Mouse (Mus musculus): ENCODE measurements around the gene Tubg1. TPM values are rescaled to one million over a fixed set of nuclear protein-coding genes. Genes with fewer than 3 reads are reported as not detected.
A peak's percentile ranks its signal among the peaks of the same experiment; 100 is the strongest.

The Tubg1 gene
- polyA plus RNA-seq, 1 experiment from 2014 or later = 63.1 TPM

- Histone ChIP-seq H3K9ac (ENCODE audit: low read length) (no peak overlapping the region), H3K4me2 (ENCODE audit: low read length) (no peak overlapping the region; the same call in 1 of the 2 replicates), H3K27me3 (ENCODE audit: control insufficient read depth, insufficient read depth, low read length) (peaks cover 39% of the 10 kb centered on the region), H3K27ac (replicated peaks in 1 of 2; ENCODE audit: control insufficient read depth in 1 of 2, insufficient read depth in 1 of 2, low read depth in 2 of 2, low read length in 2 of 2) (no peak overlapping the region), H3K9me3 (ENCODE audit: control insufficient read depth, low read length) (no peaks in the 10 kb centered on the region), H3K36me3 (ENCODE audit: control insufficient read depth, insufficient read depth, low read length) (peaks cover 49% of the 10 kb centered on the region), H3K4me1 (ENCODE audit: control insufficient read depth in 2 of 2, insufficient read depth in 2 of 2, low read length in 2 of 2) (peaks cover 19 to 37% of the 10 kb centered on the region in 2 experiments), H3K4me3 (ENCODE audit: control insufficient read depth in 1 of 2, insufficient read depth in 1 of 2, low read depth in 1 of 2, low read length in 2 of 2) (no peak overlapping the region)
- ATAC-seq (ENCODE audit: insufficient number of reproducible peaks, insufficient read depth, low FRiP score, low read depth) = no peak
- 76% methylated on average over 18 of the region's 18 CpGs for WGBS
Measured at GRCm38 (mm10) chr11:101168301-101168980, 48.7 kb downstream of the Tubg1 start.

DNA sequence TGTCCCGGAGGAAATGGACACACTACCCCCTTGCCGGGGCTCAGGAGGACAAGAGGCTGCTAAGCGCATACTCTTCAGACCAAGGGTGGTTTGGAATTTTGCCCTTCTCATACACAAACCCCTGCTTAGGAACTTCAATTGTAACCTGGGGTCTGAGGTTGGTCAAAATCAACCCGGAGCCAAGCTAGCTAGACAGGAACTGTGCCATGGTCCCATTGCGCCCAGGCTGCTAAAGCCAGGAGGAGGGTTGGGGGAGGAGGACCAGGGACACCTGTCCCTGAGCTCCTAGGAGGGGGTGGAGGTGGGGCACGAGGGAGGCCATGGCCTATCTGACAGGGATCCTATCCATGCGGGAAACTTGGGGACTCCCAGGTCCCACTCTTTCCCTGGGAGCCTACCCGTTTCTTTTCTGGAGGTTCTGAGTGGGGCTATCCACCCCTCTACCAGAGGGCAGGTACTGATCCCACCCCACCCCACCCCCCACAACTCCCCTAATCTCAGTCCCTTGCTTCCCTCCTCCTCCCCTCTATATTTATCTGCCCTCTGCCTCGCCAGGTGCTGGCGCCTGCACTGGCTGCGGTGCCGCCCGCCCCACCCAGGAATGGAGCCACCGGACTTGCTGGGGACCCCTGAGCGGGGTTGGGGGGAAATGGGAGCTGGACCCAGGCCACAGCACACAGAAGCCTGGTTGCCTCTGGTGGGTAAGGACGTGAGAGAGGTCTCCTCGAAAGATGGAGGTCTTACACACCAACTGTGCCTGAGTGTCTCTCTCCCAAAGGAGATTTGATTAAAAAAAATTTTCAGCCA is 49.8 kb downstream of the Tubg1 start:
- Histone ChIP-seq H3K27me3 (ENCODE audit: control insufficient read depth, insufficient read depth, low read length) (peaks cover 31% of the 10 kb centered on the region), H3K4me3 (ENCODE audit: control insufficient read depth in 1 of 2, insufficient read depth in 1 of 2, low read depth in 1 of 2, low read length in 2 of 2) (peak overlapping the region; percentile 70 to 82), H3K9me3 (ENCODE audit: control insufficient read depth, low read length) (no peaks in the 10 kb centered on the region), H3K4me2 (ENCODE audit: low read length) (peak overlapping the region; percentile 98), H3K4me1 (ENCODE audit: control insufficient read depth in 2 of 2, insufficient read depth in 2 of 2, low read length in 2 of 2) (peaks cover 29 to 46% of the 10 kb centered on the region in 2 experiments), H3K9ac (ENCODE audit: low read length) (peak overlapping the region; percentile 82), H3K27ac (replicated peaks in 1 of 2; ENCODE audit: control insufficient read depth in 1 of 2, insufficient read depth in 1 of 2, low read depth in 2 of 2, low read length in 2 of 2) (no peak overlapping the region), H3K36me3 (ENCODE audit: control insufficient read depth, insufficient read depth, low read length) (peaks cover 39% of the 10 kb centered on the region)
- no peak for ATAC-seq (ENCODE audit: insufficient number of reproducible peaks, insufficient read depth, low FRiP score, low read depth)
- WGBS = 20% methylated on average over 17 of the region's 17 CpGs

DNA sequence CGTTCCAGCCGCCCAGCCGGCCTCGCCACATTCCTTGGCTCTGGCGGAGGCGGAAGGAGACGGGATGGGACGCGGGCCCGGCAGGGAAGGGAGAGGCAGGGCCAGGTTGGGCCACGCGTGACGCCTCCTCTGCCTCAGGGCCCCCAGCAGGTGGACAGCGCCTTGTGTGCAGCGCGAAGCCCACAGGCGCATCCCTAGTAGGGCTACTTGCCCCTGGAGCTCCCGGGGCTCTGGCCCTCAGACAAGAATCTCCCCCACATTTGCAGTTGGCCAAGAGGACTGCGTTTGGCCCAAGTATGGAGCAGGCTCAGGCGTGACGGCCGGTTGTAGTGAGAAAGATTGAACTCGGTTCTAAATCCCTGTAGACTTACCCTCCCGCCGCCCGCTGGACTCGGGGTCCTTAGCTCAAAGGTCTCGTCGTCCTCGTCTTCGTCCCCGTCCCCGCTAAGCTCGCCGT is 50.6 kb downstream of the Tubg1 start, which contains the start of gene Cntnap1:
Gene Cntnap1 (plus strand): TSS at position 170 of the 457 bp plus-strand sequence.
- Histone ChIP-seq H3K9ac (ENCODE audit: low read length) (peak within 1 kb of the TSS; percentile 82), H3K4me2 (ENCODE audit: low read length) (peak within 1 kb of the TSS; percentile 98), H3K4me3 (ENCODE audit: control insufficient read depth in 1 of 2, insufficient read depth in 1 of 2, low read depth in 1 of 2, low read length in 2 of 2) (peak within 1 kb of the TSS; percentile 70 to 82), H3K27me3 (ENCODE audit: control insufficient read depth, insufficient read depth, low read length) (peaks cover 26% of the 10 kb centered on the region), H3K27ac (replicated peaks in 1 of 2; ENCODE audit: control insufficient read depth in 1 of 2, insufficient read depth in 1 of 2, low read depth in 2 of 2, low read length in 2 of 2) (peak within 1 kb of the TSS; percentile 77 to 86), H3K36me3 (ENCODE audit: control insufficient read depth, insufficient read depth, low read length) (peaks cover 30% of the 10 kb centered on the region), H3K4me1 (ENCODE audit: control insufficient read depth in 2 of 2, insufficient read depth in 2 of 2, low read length in 2 of 2) (peaks cover 30 to 50% of the 10 kb centered on the region in 2 experiments), H3K9me3 (ENCODE audit: control insufficient read depth, low read length) (no peaks in the 10 kb centered on the region)
- 0% methylated on average over 35 of the region's 35 CpGs for WGBS
- ATAC-seq (ENCODE audit: insufficient number of reproducible peaks, insufficient read depth, low FRiP score, low read depth) = no peak

- H3K4me1 ChIP-seq (ENCODE audit: control insufficient read depth in 2 of 2, insufficient read depth in 2 of 2, low read length in 2 of 2) = peaks cover 31 to 57% of the 10 kb centered on the region in 2 experiments
- H3K9ac ChIP-seq (ENCODE audit: low read length) = peak within 1 kb of the TSS; percentile 82
- peaks cover 25% of the 10 kb centered on the region for H3K27me3 ChIP-seq (ENCODE audit: control insufficient read depth, insufficient read depth, low read length)
- peak within 1 kb of the TSS; percentile 86 for H3K27ac ChIP-seq (replicated peaks in 1 of 2; ENCODE audit: control insufficient read depth in 1 of 2, insufficient read depth in 1 of 2, low read depth in 2 of 2, low read length in 2 of 2)
- peak within 1 kb of the TSS; percentile 98 for H3K4me2 ChIP-seq (ENCODE audit: low read length)
- H3K4me3 ChIP-seq (ENCODE audit: control insufficient read depth in 1 of 2, insufficient read depth in 1 of 2, low read depth in 1 of 2, low read length in 2 of 2) = peak within 1 kb of the TSS; percentile 70 to 82
- WGBS = 0% methylated on average over 46 of the region's 50 CpGs
- no peaks in the 10 kb centered on the region for H3K9me3 ChIP-seq (ENCODE audit: control insufficient read depth, low read length)
- H3K36me3 ChIP-seq (ENCODE audit: control insufficient read depth, insufficient read depth, low read length) = peaks cover 24% of the 10 kb centered on the region
- ATAC-seq (ENCODE audit: insufficient number of reproducible peaks, insufficient read depth, low FRiP score, low read depth) = peak; percentile 93
Measured at GRCm38 (mm10) chr11:101170811-101171610, 51.3 kb downstream of the Tubg1 start, which contains the start of gene Plekhh3. Plekhh3 (minus strand) TSS chr11:101171351.

DNA sequence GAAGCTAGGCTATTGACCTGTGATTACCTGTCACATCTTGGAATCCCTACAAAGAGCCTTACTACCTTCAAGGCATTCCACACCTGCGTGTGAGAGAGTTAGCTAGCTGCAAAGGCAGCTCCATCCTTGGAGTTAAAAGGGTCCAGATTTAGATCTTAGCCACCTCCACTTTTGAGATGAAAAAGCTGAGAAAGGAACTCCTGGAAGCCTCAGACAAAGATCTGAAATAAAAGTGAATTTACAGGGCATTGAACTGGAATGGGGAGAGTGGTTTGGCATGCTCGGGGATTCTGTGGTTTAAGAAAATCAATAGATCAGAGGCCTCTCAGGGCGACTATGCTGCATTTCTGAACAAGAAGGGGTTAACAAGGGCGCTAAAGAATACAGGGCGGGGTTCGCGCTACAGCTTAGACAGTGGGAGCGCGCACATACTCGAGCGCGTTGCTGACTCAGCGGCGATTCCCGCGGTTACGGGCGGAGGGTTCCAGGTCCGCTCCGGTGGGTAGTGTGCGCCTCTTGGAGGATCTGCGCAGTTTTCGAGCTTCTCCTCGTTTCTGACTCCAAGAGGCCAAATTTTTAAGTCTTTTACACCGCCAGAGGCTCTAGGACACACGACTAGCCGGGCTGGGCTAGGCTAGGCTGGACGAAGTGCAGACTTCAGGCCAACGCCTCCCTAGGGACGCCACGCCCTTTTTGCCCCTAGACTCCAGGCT is 52.1 kb downstream of the Tubg1 start:
- H3K27me3 ChIP-seq (ENCODE audit: control insufficient read depth, insufficient read depth, low read length) = peaks cover 20% of the 10 kb centered on the region

DNA sequence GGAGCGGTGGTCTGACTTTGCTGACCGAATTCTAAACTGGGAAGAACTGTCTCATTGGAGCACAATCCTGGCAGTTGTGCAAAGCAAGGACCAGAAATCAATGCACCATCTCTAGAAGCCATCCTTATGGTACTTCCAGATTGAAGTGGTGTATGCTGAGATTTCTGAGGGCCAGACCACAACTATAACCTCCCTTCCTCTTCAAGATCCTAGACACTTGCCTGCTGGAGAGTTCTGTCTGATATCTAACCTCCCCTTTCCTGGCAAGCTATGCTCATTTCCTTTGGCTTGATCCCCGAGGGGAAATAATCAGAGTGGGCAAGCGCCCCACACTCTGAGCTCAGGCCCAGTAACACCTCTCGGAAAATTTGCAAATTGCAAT is 52.7 kb downstream of the Tubg1 start:
- peaks cover 18% of the 10 kb centered on the region for H3K27me3 ChIP-seq (ENCODE audit: control insufficient read depth, insufficient read depth, low read length)
- peak overlapping the region; percentile 82 to 86 for H3K27ac ChIP-seq (replicated peaks in 1 of 2; ENCODE audit: control insufficient read depth in 1 of 2, insufficient read depth in 1 of 2, low read depth in 2 of 2, low read length in 2 of 2)
- H3K9me3 ChIP-seq (ENCODE audit: control insufficient read depth, low read length) = no peaks in the 10 kb centered on the region
- H3K4me3 ChIP-seq (ENCODE audit: control insufficient read depth in 1 of 2, insufficient read depth in 1 of 2, low read depth in 1 of 2, low read length in 2 of 2) = peak overlapping the region; percentile 48 to 71
- 15% methylated on average over 5 of the region's 5 CpGs for WGBS
- H3K4me2 ChIP-seq (ENCODE audit: low read length) = peak overlapping the region; percentile 98
- peak overlapping the region; percentile 71 for H3K9ac ChIP-seq (ENCODE audit: low read length)
- H3K36me3 ChIP-seq (ENCODE audit: control insufficient read depth, insufficient read depth, low read length) = peaks cover 10% of the 10 kb centered on the region
- ATAC-seq (ENCODE audit: insufficient number of reproducible peaks, insufficient read depth, low FRiP score, low read depth) = no peak
- peaks cover 33 to 63% of the 10 kb centered on the region in 2 experiments for H3K4me1 ChIP-seq (ENCODE audit: control insufficient read depth in 2 of 2, insufficient read depth in 2 of 2, low read length in 2 of 2)

More for the DNA sequence above, 52.1 kb downstream of the Tubg1 start:
- Histone ChIP-seq H3K4me1 (ENCODE audit: control insufficient read depth in 2 of 2, insufficient read depth in 2 of 2, low read length in 2 of 2) (peaks cover 33 to 63% of the 10 kb centered on the region in 2 experiments), H3K9me3 (ENCODE audit: control insufficient read depth, low read length) (no peaks in the 10 kb centered on the region), H3K4me2 (ENCODE audit: low read length) (peak overlapping the region; percentile 98), H3K27ac (replicated peaks in 1 of 2; ENCODE audit: control insufficient read depth in 1 of 2, insufficient read depth in 1 of 2, low read depth in 2 of 2, low read length in 2 of 2) (peak overlapping the region; percentile 82 to 86), H3K4me3 (ENCODE audit: control insufficient read depth in 1 of 2, insufficient read depth in 1 of 2, low read depth in 1 of 2, low read length in 2 of 2) (peak overlapping the region; percentile 48 to 71), H3K36me3 (ENCODE audit: control insufficient read depth, insufficient read depth, low read length) (peaks cover 15% of the 10 kb centered on the region), H3K9ac (ENCODE audit: low read length) (peak overlapping the region; percentile 71)
- peak; percentile 41 for ATAC-seq (ENCODE audit: insufficient number of reproducible peaks, insufficient read depth, low FRiP score, low read depth)
- under 1% methylated on average over 31 of the region's 31 CpGs for WGBS
